Mouse (Mus musculus): ENCODE measurements at regions not wholly inside any gene's neighbourhood (a gene's known extent, or its start where the extent isn't known, plus 50 kb on each side); places are given as distances from the start of the nearest gene placed in this dataset.
A peak's percentile ranks its signal among the peaks of the same experiment; 100 is the strongest.

DNA sequence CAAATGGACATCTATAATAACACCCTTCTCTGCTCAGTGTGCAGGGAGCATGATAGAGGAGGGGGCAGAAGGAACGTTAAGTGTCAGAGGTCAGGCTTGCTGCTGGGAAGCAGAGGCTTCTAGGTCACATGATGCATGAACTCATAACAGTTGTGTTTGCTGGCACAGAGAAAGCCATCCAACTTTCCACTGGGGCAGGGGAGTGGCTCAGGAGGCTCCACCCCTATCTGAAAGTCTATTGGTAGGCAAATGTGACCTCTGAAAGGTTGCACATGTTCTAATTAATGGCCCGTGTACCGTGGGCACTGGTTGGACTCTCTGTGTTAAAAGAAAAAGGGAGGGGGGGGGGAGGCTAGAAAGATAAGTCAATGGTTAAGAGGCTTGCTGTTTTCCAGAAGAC is 224.6 kb downstream of the Slc16a7 start:
- no peaks in the 10 kb centered on the region for H3K27me3 ChIP-seq
- ChIA-PET POLR2A (no interaction called here), CTCF (interaction anchor here (1.7 kb wide), 1 partner anchor 12 kb away, joined by 7 read pairs; no protein-coding TSS in a partner anchor)
- TF ChIP-seq CTCF (IDR thresholded peaks at IDR 0.05) = no peak
- in situ Hi-C loops (cut with MboI; ENCODE audit: low pct_unique_long_range_greater_than_20kb) = no loop called here
- ATAC-seq = no peak
- no peak for DNase-seq (ENCODE audit: low read depth, low spot score)

DNA sequence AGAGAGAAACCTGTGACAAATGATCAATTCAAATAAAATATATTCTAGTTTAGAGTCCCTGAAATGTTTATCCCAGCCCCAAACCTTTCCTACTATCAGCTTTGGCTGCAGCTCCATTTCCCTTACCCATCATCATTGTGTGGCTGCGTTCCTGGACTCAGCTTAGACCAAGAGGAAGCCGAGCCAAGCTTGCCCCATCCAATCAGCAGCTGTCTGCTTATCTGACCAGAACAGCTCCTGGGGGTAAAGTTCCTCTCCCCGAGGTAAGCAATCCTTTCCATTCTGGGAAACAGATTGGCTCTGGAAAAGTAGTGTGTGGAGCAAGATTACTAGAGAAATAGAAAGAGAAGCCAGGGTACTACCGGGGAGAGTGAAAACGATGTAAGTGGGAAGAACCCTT is 228.2 kb downstream of the Slc16a7 start:
- in situ Hi-C loops (cut with MboI; ENCODE audit: low pct_unique_long_range_greater_than_20kb) = no loop called here
- ATAC-seq (no peak), DNase-seq (ENCODE audit: low read depth, low spot score) (no peak)
- ChIA-PET POLR2A (interaction anchor here (0.5 kb wide), 1 partner anchor 1017 kb away, joined by 4 read pairs; no protein-coding TSS in a partner anchor), CTCF (interaction anchor here (1.1 to 1.8 kb wide), 3 partner anchors 12 to 28 kb away, joined by 3 to 4 read pairs (median 3); no protein-coding TSS in a partner anchor)
- H3K27me3 ChIP-seq = no peaks in the 10 kb centered on the region
- no peak for TF ChIP-seq CTCF (IDR thresholded peaks at IDR 0.05)

DNA sequence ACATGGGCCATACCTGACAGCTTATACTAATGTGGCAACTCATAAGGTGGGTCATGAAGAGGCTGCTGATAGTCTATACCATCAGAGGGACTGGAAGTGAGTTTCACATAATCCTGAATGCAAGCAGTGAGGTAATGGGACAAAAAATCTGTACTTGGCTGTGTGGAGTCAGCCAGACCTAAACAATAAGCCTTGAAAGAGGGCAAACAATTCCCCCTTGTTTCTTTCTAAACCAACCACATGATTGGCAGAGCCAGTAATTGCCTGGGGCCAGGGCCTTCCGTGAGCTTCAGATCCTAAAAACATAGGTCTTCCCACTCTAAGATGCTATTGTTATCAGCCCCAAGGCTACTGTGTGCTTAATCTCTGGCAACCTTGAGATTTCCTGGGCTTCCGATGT is 240.5 kb downstream of the Slc16a7 start:
- no peak for ATAC-seq
- CTCF ChIA-PET = interaction anchor here (1.0 to 1.1 kb wide), 2 partner anchors 13 to 25 kb away, joined by 3 read pairs; no protein-coding TSS in a partner anchor
- POLR2A ChIA-PET = interaction anchor here (0.9 kb wide), 1 partner anchor 14 kb away, joined by 4 read pairs; no protein-coding TSS in a partner anchor
- in situ Hi-C loops (cut with MboI; ENCODE audit: low pct_unique_long_range_greater_than_20kb) = no loop called here
- no peak for TF ChIP-seq CTCF (IDR thresholded peaks at IDR 0.05)
- no peaks in the 10 kb centered on the region for H3K27me3 ChIP-seq
- no peak for DNase-seq (ENCODE audit: low read depth, low spot score)

DNA sequence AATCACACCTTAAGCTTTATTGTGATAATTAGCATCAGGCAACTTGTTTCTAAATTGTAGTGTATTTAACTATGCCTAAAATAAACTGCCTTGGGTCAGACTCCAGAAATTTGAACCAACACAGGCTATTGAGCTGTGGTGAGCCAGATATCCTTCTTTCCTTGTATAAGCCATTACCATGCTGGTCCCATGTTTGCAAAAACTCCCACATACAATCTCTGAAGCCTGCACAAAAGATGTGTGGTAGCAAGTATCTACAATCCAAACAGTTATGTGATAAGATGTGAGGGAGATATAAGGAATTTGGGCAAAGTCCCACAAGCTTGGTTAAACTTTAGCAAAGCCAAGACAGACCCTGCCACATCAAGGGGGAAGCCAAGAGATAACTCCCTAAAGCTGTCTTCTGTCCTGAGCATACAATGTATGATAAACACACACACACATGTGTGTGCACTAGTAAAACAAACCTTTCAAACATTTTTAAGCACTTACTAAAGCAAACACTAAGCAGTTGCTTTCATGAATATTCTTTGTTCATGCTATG is 242.0 kb downstream of the Slc16a7 start:
- in situ Hi-C loops (cut with MboI; ENCODE audit: low pct_unique_long_range_greater_than_20kb) = no loop called here
- DNase-seq (ENCODE audit: low read depth, low spot score) = no peak
- H3K27me3 ChIP-seq = no peaks in the 10 kb centered on the region
- CTCF ChIA-PET = interaction anchor here (1.1 kb wide), 1 partner anchor 11 kb away, joined by 3 read pairs; no protein-coding TSS in a partner anchor
- TF ChIP-seq CTCF (IDR thresholded peaks at IDR 0.05) = no peak
- POLR2A ChIA-PET = no interaction called here
- no peak for ATAC-seq

DNA sequence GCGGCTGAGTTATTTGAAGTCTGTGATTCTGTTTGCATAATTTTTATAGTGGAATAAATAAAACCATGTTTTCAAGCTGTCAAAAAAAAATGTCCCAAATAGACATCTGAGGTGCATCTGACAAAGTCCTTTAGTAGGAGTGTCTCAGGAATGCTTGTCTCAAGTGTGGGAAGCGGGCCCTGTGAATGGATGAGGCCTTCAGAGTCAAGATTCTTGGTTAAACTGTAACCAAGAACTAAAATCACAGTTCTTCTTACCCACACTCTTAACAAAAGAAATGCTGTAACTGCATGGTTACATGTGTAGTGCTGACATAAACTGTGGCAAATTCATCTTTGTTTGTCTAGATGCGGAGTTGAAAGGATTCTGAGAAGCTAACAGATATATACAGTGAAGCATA is 242.9 kb downstream of the Slc16a7 start:
- DNase-seq (ENCODE audit: low read depth, low spot score) = no peak
- in situ Hi-C loops (cut with MboI; ENCODE audit: low pct_unique_long_range_greater_than_20kb) = no loop called here
- no peak for TF ChIP-seq CTCF (IDR thresholded peaks at IDR 0.05)
- peak; percentile 79 for ATAC-seq
- ChIA-PET CTCF (interaction anchor here (1.1 kb wide), 1 partner anchor 10 kb away, joined by 3 read pairs; no protein-coding TSS in a partner anchor), POLR2A (no interaction called here)
- H3K27me3 ChIP-seq = no peaks in the 10 kb centered on the region

DNA sequence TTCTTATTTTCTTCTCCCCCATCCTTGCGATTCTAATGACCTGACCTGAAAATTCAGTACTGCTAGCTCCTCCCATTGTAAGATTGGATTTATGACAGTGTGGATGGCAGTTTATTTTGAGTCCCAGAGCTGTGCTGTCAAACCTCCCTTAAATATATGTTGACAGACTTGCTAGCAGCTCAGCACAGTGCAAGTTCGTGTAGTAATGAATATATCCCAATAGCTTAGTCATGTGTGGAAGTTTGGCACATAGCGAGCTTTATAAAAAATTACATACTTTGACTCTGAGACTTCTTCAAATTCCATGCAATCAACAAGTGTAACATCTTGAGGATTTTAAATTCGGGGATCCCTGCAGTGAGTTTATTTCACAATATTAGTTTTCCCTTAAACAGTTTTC is 243.5 kb downstream of the Slc16a7 start:
- ATAC-seq = peak; percentile 76
- TF ChIP-seq CTCF (IDR thresholded peaks at IDR 0.05) = no peak
- POLR2A ChIA-PET = no interaction called here
- DNase-seq (ENCODE audit: low read depth, low spot score) = no peak
- CTCF ChIA-PET = no interaction called here
- no peaks in the 10 kb centered on the region for H3K27me3 ChIP-seq
- in situ Hi-C loops (cut with MboI; ENCODE audit: low pct_unique_long_range_greater_than_20kb) = no loop called here

DNA sequence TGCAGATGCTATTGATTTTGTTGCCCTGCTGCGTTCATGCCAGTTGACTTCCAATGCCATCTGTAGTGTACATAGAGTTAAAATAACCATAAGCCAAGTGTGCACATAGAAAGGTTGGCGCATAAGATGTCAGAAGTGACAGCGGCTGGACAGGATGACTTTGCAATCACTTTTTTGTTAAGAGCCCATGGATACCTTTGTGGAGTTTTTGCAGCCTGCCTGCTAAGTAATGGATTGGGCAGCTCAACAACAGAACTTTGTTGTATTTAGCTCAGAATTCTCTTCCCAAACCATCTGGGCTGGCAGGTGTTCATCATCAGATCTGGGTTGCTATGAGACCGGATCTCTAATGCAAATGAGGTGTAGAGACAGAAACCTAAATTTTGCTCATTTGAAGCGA is 267.5 kb downstream of the Slc16a7 start:
- ATAC-seq (no peak), DNase-seq (ENCODE audit: low read depth, low spot score) (no peak)
- H3K27me3 ChIP-seq = no peaks in the 10 kb centered on the region
- no peak for TF ChIP-seq CTCF (IDR thresholded peaks at IDR 0.05)
- CTCF ChIA-PET = no interaction called here
- in situ Hi-C loops (cut with MboI; ENCODE audit: low pct_unique_long_range_greater_than_20kb) = loop anchor here (25.0 kb wide), 1 partner anchor 416 kb away; no protein-coding TSS in a partner anchor
- POLR2A ChIA-PET = interaction anchor here (0.6 kb wide), 1 partner anchor 80 kb away, joined by 3 read pairs; no protein-coding TSS in a partner anchor

DNA sequence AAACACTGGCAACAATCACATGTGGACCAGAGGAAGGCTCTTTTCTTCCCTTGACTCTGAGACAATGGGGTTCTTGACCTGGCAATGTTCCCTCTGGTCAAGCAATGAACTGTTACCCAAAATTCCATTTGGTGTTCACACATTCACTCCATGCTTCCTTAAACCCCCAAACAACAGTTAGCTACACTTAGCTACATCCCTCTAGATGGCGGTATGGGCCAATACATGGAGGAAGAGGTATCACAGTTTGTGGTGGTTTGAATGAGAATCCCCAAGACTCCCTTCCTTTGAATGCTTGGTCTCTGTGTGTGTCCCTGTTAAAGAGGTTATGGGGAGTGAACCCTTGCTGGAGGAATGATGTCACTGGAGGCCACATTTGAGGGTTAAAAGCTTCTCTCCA is 274.9 kb downstream of the Slc16a7 start:
- no peak for DNase-seq (ENCODE audit: low read depth, low spot score)
- ChIA-PET POLR2A (no interaction called here), CTCF (interaction anchor here (1.2 to 1.4 kb wide), 2 partner anchors 12 to 423 kb away, joined by 3 to 9 read pairs; no protein-coding TSS in a partner anchor)
- no peaks in the 10 kb centered on the region for H3K27me3 ChIP-seq
- in situ Hi-C loops (cut with MboI; ENCODE audit: low pct_unique_long_range_greater_than_20kb) = loop anchor here (25.0 kb wide), 1 partner anchor 423 kb away; no protein-coding TSS in a partner anchor
- TF ChIP-seq CTCF (IDR thresholded peaks at IDR 0.05) = peak; percentile 58
- ATAC-seq = peak; percentile 62

DNA sequence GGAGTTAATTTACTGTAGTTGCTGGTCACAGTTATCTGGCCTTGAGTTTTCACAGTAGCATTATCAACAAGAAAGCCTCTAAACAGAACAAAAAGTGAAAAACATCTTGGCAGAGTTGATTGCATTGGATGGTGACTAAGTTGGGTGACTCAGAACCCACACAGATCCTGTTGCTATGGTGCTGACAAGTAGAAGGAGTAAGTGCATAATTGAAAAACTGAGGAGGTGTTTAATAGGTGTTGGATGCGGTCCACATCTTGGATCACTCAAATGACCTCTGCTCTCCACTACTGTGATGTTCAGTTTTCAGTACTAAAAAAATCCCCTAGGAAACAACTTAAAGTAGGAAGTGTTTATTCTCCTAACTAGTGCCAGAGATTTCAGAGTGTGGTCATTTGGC is 280.3 kb downstream of the Slc16a7 start:
- in situ Hi-C loops (cut with MboI; ENCODE audit: low pct_unique_long_range_greater_than_20kb) = loop anchor here (25.0 kb wide), 1 partner anchor 428 kb away; no protein-coding TSS in a partner anchor
- H3K27me3 ChIP-seq = no peaks in the 10 kb centered on the region
- ATAC-seq (peak; percentile 96), DNase-seq (ENCODE audit: low read depth, low spot score) (peak; percentile 54)
- ChIA-PET CTCF (no interaction called here), POLR2A (no interaction called here)
- no peak for TF ChIP-seq CTCF (IDR thresholded peaks at IDR 0.05)

DNA sequence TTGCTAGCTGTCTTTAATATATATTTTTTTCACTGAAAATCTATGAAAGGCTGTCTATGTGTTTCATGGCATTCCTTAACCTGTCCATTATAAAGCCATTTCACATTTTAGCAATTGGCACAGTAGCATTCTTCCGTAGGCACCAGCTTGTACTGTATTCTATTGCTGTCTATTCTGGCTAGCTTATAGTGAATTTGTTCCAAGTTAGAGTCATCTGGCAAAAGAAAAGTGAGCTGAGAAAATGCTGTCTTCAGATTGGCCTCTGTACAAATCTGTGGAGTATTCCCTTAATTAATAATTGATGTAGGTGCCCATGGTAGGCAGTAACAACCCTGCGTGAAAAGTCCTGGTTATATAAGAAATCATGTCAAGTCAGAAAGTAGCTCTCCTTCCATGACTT is 304.3 kb downstream of the Slc16a7 start:
- CTCF ChIA-PET = interaction anchor here (0.9 to 1.5 kb wide), 2 partner anchors 9 to 22 kb away, joined by 3 read pairs; no protein-coding TSS in a partner anchor
- no peak for TF ChIP-seq CTCF (IDR thresholded peaks at IDR 0.05)
- POLR2A ChIA-PET = no interaction called here
- in situ Hi-C loops (cut with MboI; ENCODE audit: low pct_unique_long_range_greater_than_20kb) = no loop called here
- DNase-seq (ENCODE audit: low read depth, low spot score) (no peak), ATAC-seq (no peak)
- H3K27me3 ChIP-seq = no peaks in the 10 kb centered on the region

DNA sequence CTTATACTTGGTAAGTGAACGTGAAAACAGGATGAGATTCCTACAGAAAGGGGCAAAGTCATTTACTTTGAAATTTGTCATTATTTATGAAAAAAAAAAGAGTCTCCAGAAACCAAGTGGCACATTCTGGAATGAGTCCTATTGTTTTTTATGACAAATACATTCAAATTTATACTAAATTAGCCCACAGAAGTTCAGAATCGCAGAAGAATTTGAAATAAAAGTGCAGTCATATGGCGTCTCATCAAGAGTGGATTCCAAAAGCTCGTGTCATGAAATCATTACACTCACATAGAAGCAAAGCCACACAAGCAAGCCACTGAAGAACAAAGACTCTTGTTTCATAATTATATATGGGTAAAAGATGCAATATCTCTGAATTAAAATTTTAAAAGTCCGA is 316.9 kb downstream of the Slc16a7 start:
- ChIA-PET POLR2A (no interaction called here), CTCF (interaction anchor here (1.3 kb wide), 1 partner anchor 9 kb away, joined by 3 read pairs; no protein-coding TSS in a partner anchor)
- ATAC-seq (no peak), DNase-seq (ENCODE audit: low read depth, low spot score) (no peak)
- no peak for TF ChIP-seq CTCF (IDR thresholded peaks at IDR 0.05)
- H3K27me3 ChIP-seq = peaks cover 10% of the 10 kb centered on the region
- in situ Hi-C loops (cut with MboI; ENCODE audit: low pct_unique_long_range_greater_than_20kb) = no loop called here
